Mouse (Mus musculus) neural tube, embryonic 14.5 days (tissue): ENCODE measurements at regions not wholly inside any gene's neighbourhood (a gene's known extent, or its start where the extent isn't known, plus 50 kb on each side); places are given as distances from the start of the nearest gene placed in this dataset.

Source experiments
- ATAC-seq: fragments of 200-750 bp; cut with Nextera tagmentation; 2 replicates; pipeline ENCODE4 v1.8.0; 2017; ENCODE audit warnings: low read depth, mild to moderate bottlenecking, moderate TSS enrichment, moderate library complexity
- H3K27ac ChIP-seq: fragments of 300-500 bp; sonication (generic); 2 replicates; pipeline ENCODE4 v1.5.1; 2014; ENCODE audit warnings: low read depth, mild to moderate bottlenecking, control low read depth, low read length, moderate library complexity, mixed read lengths
- H3K27me3 ChIP-seq: fragments of 300-500 bp; sonication (generic); 2 replicates; pipeline ENCODE4 v1.6.1; 2014; ENCODE audit warnings: low read length; ENCODE audit not compliant: control insufficient read depth, insufficient read depth
- H3K36me3 ChIP-seq: fragments of 300-500 bp; sonication (generic); 2 replicates; pipeline ENCODE4 v1.6.1; 2014; ENCODE audit warnings: low read length, mixed read lengths; ENCODE audit not compliant: control insufficient read depth, insufficient read depth
- H3K4me1 ChIP-seq: fragments of 300-500 bp; sonication (generic); 2 replicates; pipeline ENCODE4 v1.6.1; 2014; ENCODE audit warnings: low read length; ENCODE audit not compliant: control insufficient read depth, insufficient read depth
- H3K4me2 ChIP-seq: fragments of 300-500 bp; sonication (generic); 2 replicates; pipeline ENCODE4 v1.6.1; 2014; ENCODE audit warnings: mild to moderate bottlenecking, low read depth, low read length, control low read depth
- H3K4me3 ChIP-seq: fragments of 300-500 bp; sonication (generic); 2 replicates; pipeline ENCODE4 v1.5.1; 2014; ENCODE audit warnings: low read depth, low read length, control low read depth, mixed read lengths
- H3K9ac ChIP-seq: fragments of 300-500 bp; sonication (generic); replicated peaks from 2 replicates; pipeline ENCODE4 v1.6.1; 2014; ENCODE audit warnings: low read depth, mild to moderate bottlenecking, control low read depth, low read length, mixed read lengths
- H3K9me3 ChIP-seq: fragments of 300-500 bp; sonication (generic); 2 replicates; pipeline ENCODE4 v1.6.1; 2016; ENCODE audit warnings: low read length; ENCODE audit not compliant: control insufficient read depth
- WGBS: fragments of 180-500 bp; shearing (Covaris S2); extraction: QIAGEN DNeasy Blood & Tissue Kit; methylation state at CpG from one replicate; pipeline ENCODE4 v1.1.7; 2014; 5-methylcytosine and 5-hydroxymethylcytosine counted together

DNA sequence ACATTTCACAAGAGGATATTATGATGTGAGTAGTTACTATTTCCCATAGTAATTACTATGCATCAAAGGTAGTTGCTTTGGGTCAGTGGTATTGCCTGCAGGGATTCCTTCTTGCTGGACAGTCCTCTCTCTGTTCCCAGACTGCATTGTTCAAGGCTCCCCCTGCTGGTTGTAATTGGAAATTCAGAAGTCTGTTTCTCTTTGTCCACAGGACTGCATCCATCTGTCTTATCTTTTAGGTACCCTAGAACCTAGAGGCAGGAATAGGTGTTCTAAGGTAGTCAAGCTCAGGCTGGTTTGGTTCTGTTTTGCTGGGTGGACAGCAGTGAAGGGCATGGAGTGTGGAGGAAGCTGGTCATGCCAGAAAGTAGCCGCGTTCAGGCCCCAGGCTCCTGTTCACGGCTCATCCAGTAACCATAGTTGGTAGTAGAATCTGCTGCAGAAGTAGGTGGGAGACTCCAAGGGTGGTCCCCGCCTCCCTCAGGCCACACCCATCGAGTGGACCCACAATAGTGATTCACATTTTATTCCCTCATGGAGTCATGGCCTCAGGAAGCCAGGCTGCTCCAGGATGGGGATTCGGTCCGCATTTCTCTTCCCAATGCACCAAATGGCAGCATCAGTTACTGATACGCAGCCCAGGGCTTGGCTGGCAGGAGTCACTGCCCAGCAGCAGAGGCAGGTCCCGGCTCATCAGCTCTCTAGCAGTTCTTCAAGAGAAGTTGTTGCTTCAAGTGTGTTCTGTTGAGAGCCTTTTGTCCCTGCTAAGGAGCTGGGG, 51.7 kb upstream of the Caprin1 start:
- Histone ChIP-seq H3K36me3 (no peaks in the 10 kb centered on the region), H3K4me1 (no peaks in the 10 kb centered on the region), H3K27me3 (no peaks in the 10 kb centered on the region), H3K4me2 (no peak overlapping the region), H3K9me3 (no peaks in the 10 kb centered on the region), H3K27ac (no peak overlapping the region), H3K9ac (no peak overlapping the region), H3K4me3 (no peak overlapping the region)
- WGBS, result 75% methylated on average over 9 of the region's 9 CpGs
- ATAC-seq, result no peak; the same call in 1 of the 2 replicates

- ATAC-seq, result no peak
These were observed 52.5 kb upstream of the Caprin1 start for GRCm38 (mm10) chr2:103849766-103850530.

DNA sequence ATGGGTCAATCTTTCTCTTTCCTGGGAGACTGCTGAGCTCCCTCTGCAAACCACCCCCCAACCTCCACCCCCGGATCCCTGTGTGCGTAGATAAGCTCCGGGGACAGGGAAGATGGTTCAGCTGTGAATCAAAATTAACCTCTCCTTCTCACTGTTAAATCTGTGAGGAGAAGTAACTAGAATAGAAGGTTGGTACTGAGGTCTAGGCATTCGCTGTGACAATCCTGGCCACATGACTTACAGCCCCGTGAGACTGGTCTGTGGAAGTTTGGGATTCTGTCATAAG, 53.0 kb upstream of the Caprin1 start:
- no peaks in the 10 kb centered on the region for H3K27me3 ChIP-seq
- H3K9me3 ChIP-seq, result no peaks in the 10 kb centered on the region
- no peaks in the 10 kb centered on the region for H3K36me3 ChIP-seq
- 88% methylated on average over 5 of the region's 5 CpGs for WGBS
- no peaks in the 10 kb centered on the region for H3K4me1 ChIP-seq
- ATAC-seq, result no peak
- no peak overlapping the region for H3K9ac ChIP-seq
- no peak overlapping the region for H3K4me2 ChIP-seq
- no peak overlapping the region for H3K4me3 ChIP-seq
- no peak overlapping the region for H3K27ac ChIP-seq

More at GRCm38 (mm10) chr2:103849766-103850530, 52.5 kb upstream of the Caprin1 start:
- Histone ChIP-seq H3K9me3 (no peaks in the 10 kb centered on the region), H3K4me1 (no peaks in the 10 kb centered on the region), H3K4me3 (no peak overlapping the region), H3K27me3 (no peaks in the 10 kb centered on the region), H3K27ac (no peak overlapping the region), H3K36me3 (no peaks in the 10 kb centered on the region), H3K4me2 (no peak overlapping the region), H3K9ac (no peak overlapping the region)
- 86% methylated on average over 9 of the region's 9 CpGs for WGBS

- no peak overlapping the region for H3K4me2 ChIP-seq
- no peak overlapping the region for H3K9ac ChIP-seq
- 83% methylated on average over 3 of the region's 3 CpGs for WGBS
- no peaks in the 10 kb centered on the region for H3K36me3 ChIP-seq
- no peak overlapping the region for H3K27ac ChIP-seq
- no peaks in the 10 kb centered on the region for H3K4me1 ChIP-seq
- ATAC-seq, result no peak
- no peak overlapping the region for H3K4me3 ChIP-seq
- H3K27me3 ChIP-seq, result no peaks in the 10 kb centered on the region
- no peaks in the 10 kb centered on the region for H3K9me3 ChIP-seq
These were observed 53.7 kb upstream of the Caprin1 start for GRCm38 (mm10) chr2:103851171-103851570.

- Histone ChIP-seq H3K4me1 (no peaks in the 10 kb centered on the region), H3K36me3 (no peaks in the 10 kb centered on the region), H3K4me3 (no peak overlapping the region), H3K27me3 (no peaks in the 10 kb centered on the region), H3K4me2 (no peak overlapping the region), H3K9me3 (no peaks in the 10 kb centered on the region), H3K27ac (no peak overlapping the region), H3K9ac (no peak overlapping the region)
- no peak for ATAC-seq
- 88% methylated on average over 8 of the region's 8 CpGs for WGBS
These were observed 63.8 kb upstream of the Caprin1 start for GRCm38 (mm10) chr2:103861226-103861625.

- H3K36me3 ChIP-seq, result no peaks in the 10 kb centered on the region
- 75% methylated on average over 2 of the region's 2 CpGs for WGBS
- H3K4me3 ChIP-seq, result no peak overlapping the region
- H3K27me3 ChIP-seq, result no peaks in the 10 kb centered on the region
- ATAC-seq, result no peak
- no peak overlapping the region for H3K4me2 ChIP-seq
- no peaks in the 10 kb centered on the region for H3K4me1 ChIP-seq
- H3K27ac ChIP-seq, result no peak overlapping the region
- H3K9me3 ChIP-seq, result no peaks in the 10 kb centered on the region
- H3K9ac ChIP-seq, result no peak overlapping the region
These were observed 66.8 kb upstream of the Caprin1 start for GRCm38 (mm10) chr2:103864254-103864653.

DNA sequence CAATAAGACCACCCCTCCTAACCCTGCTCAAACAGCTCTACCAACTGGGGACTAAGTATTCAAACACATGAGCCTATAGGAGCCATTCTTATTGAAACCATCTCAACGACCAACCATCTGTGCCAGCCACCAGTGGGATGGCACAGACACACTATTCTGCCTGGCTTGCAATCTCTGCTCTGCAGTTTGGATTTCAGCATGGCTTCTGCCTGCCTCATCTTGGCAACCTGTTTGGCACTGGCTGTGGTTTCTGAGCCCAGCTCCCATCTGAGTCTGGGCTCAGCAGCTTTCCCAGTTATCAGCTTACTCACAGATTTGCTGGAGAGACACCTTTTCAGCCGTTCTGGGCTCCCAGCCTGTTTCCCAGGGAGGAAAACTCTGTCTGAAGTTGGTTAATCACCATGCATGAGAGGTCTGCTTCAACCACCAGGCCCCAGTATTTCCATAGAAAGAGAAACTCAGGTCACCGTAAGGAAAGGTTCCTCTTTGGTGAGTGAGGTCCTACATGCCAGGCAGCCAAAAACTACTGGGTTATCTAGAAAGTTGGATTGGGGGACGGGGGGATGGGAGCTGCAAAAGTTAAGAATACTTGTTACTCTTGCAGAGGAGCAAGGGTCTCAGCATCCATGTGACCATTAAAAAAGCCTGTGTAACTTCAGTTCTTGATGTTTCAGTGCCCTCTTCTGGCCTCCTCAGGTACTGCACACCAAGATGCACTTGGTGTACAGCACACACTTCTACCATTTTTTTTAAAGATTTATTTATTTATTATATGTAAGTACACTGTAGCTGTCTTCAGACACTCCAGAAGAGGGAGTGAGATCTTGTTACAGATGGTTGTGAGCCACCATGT, 68.1 kb upstream of the Caprin1 start:
- Histone ChIP-seq H3K4me1 (no peaks in the 10 kb centered on the region), H3K9ac (no peak overlapping the region), H3K27ac (no peak overlapping the region), H3K4me3 (no peak overlapping the region), H3K9me3 (no peaks in the 10 kb centered on the region), H3K36me3 (no peaks in the 10 kb centered on the region), H3K27me3 (no peaks in the 10 kb centered on the region), H3K4me2 (no peak overlapping the region)
- no peak for ATAC-seq
- WGBS, result 74% methylated on average over 4 of the region's 4 CpGs

DNA sequence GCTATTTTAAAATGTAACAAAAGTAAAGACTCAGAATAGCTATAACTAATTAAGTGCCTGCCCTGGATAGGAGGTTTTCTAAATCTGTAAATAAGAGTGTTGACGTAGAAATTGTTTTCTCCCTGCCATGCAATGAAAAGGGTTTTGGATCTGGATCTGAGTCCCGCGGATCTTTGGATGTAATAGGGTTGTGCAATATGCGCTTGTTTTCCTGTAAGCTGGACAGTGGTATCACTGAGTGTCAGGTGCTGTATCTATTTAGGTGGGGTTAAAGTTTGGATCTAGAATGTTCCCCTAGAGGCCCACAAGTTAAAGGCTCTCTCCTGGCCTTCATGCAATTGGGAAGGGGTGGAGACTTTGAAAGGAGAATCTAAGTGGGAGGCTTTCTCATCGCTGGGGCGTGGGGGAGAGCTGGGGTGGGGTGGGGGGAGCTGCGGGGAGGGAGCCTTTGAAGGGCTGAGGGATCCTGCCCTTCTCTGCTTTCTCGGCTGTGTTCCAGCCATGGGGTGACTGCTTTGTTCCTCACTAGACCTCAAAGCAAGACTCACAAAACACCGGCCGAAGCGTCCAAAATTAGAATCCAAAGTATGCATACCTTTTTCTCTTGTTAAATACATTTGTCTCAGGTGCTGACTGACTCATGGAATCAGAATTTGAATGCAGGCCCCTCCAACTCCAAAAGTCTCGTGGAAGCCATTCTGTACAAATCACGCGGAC, 70.0 kb upstream of the Caprin1 start:
- no peak for ATAC-seq
- no peaks in the 10 kb centered on the region for H3K4me1 ChIP-seq
- H3K27me3 ChIP-seq, result no peaks in the 10 kb centered on the region
- WGBS, result 68% methylated on average over 14 of the region's 14 CpGs
- H3K4me3 ChIP-seq, result no peak overlapping the region
- H3K9ac ChIP-seq, result no peak overlapping the region
- H3K9me3 ChIP-seq, result no peaks in the 10 kb centered on the region
- H3K4me2 ChIP-seq, result no peak overlapping the region
- H3K27ac ChIP-seq, result no peak overlapping the region
- H3K36me3 ChIP-seq, result no peaks in the 10 kb centered on the region
